Mouse (Mus musculus) left cerebral cortex, postnatal 36 days (tissue): ENCODE results near the gene Epgn. TPM values are rescaled to one million over a fixed set of nuclear protein-coding genes. Genes with fewer than 3 reads are reported as not detected.

Experiments used
- DNase-seq, 2 experiments: peaks; one replicate each; pipeline ENCODE4 v3.0.0; 2021 to 2022; ENCODE audit warnings: low spot score in 2 of 2, mixed read lengths in 1 of 2
- intact Hi-C: fragments of 180-260 bp; cut with DNase I; formaldehyde crosslinking; loops from one replicate; pipeline ENCODE4 v1.15.1; 2025
- total RNA-seq, 2 experiments: library from RNA; stranded (reverse); gene quantifications; 2 replicates each; pipeline ENCODE4 v1.2.3; 2021

Epgn gene
- under 1 TPM in 1 of 2 experiments, not detected in 1; 0.23 TPM for total RNA-seq

DNA sequence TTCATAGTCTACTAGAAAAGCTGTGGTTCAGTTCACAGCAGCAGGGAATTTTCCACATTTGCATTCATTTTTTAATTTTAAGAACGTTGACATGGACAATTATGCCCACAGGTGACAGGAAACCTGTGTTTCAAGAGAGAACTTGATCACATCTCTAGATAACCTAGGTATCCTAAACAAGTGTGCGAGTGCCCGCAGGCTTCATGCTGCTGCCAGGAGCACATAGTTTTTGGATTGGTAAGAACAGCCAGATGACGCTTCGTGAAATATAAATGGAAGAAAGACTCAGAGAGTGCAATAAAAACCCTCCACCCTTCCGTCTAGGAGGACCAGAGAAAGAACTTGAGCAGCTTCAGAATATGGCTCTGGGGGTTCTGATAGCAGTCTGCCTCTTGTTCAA, at the start of gene Epgn:
Gene Epgn, plus strand, starts transcription at position 301 of the 400 bp plus-strand sequence.
- intact Hi-C loops: no loop called here
- no peak for DNase-seq

GRCm38 (mm10) chr5:90980297-90980696, 47.0 kb upstream of the Epgn start:
- DNase-seq: peak; percentile 9 to 11
- intact Hi-C loops: no loop called here

DNA sequence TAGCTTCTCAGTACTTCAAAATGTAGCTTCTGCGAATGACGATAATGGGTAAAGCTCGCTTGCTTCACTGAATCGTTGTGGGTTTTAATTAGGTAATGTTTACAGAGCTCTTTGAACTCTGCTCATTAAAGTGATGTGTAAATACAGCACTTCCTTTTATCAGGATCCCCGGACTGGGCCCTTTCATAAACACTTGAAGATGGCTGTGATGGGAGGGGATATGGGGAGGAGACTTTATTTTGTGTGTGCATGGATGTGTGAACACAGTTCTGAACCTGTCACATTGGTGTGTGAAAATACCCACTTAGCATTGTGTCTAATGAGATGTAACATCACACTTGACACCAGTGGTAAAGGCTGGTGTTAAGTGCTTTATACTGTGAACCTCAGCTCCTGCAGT, 39.7 kb upstream of the Epgn start:
- DNase-seq: no peak
- intact Hi-C loops: no loop called here

GRCm38 (mm10) chr5:90988149-90988548, 39.1 kb upstream of the Epgn start:
- intact Hi-C loops: no loop called here
- no peak for DNase-seq

GRCm38 (mm10) chr5:90988592-90988991, 38.7 kb upstream of the Epgn start:
- intact Hi-C loops: no loop called here
- no peak for DNase-seq

DNA sequence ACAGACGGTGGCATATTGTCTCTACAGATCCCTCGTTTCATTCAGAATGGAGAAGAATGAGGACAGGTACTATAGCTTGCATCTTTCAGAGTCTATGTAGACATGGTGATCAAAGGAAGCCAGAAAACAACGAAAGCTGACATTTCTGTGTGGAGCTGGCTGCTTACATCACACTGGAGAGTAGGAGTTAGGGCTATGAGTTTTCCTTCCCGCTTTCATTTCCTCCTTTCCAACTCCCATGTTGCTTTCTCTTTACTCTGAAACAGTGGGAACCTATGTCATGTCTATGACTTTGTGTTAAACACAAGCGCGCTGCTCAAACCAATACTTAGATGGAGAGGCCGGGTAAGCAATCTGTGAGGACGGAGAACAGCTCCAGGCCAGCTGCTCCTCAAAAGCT, 27.3 kb upstream of the Epgn start:
- intact Hi-C loops: no loop called here

DNA sequence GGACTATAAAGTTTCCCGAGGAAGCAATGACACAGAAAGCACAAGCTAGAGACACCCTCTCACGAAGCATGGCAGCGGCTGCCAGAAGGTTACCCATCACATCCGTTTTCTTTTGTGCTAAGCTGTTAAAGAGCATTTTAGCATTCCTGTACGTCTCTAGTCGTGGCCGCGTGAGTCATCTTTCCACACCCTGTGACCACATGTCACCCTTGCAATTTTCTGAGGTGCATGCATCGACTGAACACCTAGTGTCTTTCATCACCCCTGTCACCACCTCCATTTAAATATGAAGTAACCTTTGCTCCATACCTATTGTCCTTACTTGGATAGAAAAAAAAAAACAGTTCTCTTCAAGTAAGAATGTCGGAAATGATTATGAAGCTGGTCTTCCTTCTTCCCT, 12.0 kb upstream of the Epgn start:
- intact Hi-C loops: no loop called here
- no peak for DNase-seq

More for the DNA sequence above, 27.3 kb upstream of the Epgn start:
- DNase-seq: no peak

GRCm38 (mm10) chr5:91023114-91023513, 4.2 kb upstream of the Epgn start:
- DNase-seq: no peak
- intact Hi-C loops: no loop called here

GRCm38 (mm10) chr5:91027840-91028239, 576 bp downstream of the Epgn start:
- intact Hi-C loops: no loop called here
- no peak for DNase-seq

GRCm38 (mm10) chr5:91030629-91031028, 3.4 kb downstream of the Epgn start:
- intact Hi-C loops: no loop called here

DNA sequence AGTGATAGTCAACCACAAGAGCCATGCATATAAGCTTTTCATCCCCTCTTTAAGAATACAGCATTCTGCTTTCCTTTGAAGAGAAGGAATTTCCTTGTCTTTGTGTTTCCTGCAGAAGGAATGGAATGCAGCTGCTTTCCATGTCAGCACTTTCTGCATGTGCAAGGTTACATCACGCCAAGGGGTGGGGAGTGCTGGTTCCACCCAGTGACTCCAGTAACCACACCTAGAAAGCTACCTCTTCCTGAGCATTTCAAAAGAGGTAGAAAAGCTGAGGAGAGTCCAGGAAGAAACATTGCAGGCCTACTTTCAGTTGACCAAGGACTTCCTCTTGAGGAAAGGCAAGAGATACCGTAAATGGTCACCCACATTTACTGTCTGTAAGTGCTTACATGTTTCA, 8.1 kb downstream of the Epgn start:
- intact Hi-C loops: no loop called here
- no peak for DNase-seq

More at GRCm38 (mm10) chr5:91030629-91031028, 3.4 kb downstream of the Epgn start:
- DNase-seq: no peak

- intact Hi-C loops: no loop called here
- DNase-seq: no peak
Measured at GRCm38 (mm10) chr5:91036628-91037027, 9.4 kb downstream of the Epgn start.

DNA sequence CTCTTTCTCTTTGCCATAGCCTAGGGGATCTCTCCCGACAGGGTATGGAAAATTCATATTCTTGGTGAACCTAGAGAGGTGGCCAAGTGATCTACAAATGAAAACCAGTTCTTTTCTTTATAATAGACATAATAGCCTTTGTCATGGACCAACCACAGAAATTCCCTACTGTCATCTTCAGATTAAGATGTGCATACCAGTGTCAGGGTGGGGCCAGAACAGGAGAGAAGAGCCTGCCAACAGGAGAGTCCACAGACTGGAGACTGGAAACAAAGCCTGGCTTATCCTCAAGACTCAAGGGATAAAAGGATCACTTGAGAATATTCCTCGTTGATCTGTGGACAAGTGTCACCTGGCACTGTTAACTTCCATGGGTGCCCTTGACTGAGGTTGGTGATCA, 10.5 kb downstream of the Epgn start:
- no peak for DNase-seq
- intact Hi-C loops: no loop called here

DNA sequence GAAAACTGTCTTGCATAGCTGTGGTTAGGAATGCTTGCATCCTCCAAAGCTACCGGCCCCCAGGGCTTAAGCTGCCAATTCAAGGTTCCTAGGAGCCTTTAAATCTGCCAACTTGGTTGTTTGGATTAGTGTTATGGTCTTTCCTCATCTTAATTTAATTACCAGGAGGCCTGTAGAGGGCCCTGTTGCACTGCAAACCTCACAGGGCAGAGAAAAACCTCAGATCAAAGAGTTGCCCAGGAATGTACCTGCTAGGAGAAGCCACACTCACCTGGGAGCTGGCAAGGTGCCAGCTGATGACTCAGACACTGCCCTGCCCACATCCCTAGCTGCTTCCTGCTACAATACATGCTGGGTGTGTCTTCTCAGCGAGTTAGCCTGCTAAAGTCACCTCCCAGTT, 11.3 kb downstream of the Epgn start:
- intact Hi-C loops: no loop called here
- DNase-seq: peak; percentile 3

DNA sequence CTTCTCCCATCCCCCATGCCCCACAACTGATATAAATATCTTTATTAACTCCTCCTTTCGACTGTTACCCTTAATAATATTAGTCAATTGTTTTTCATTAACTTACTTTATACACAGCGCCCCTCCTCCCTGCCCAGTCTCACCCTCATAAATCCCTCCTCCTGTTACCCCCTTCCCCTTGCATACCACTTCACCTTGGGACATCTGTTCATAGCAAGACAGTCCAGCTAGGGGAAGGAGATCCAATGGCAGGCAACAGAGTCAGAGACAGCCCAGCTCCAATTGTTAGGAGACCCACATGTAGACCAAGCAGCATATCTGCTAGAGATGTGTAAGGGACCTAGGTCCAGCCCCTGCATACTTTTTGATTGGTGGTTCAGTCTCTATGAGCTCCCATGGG, 11.7 kb downstream of the Epgn start:
- no peak for DNase-seq
- intact Hi-C loops: no loop called here

DNA sequence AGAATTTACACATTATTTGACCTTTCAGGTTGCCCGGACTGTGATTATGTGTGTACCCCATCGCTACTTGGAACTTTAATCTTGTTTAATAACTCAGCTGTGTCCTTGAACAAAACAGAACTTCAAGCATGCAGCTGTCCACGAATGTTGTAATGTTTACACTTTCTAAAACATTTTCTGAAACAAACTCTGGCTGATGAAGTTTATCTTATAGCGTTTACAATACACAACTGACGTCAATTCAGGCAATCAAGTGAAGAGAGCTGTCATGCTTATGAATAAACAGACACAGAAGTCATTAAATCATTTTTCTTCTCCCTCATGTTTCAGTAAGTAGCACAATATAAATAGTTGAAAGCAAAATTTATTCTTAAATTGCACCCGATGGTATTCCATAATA, 20.7 kb downstream of the Epgn start:
- intact Hi-C loops: no loop called here
- DNase-seq: no peak

GRCm38 (mm10) chr5:91048397-91048796, 21.1 kb downstream of the Epgn start:
- no peak for DNase-seq
- intact Hi-C loops: no loop called here

DNA sequence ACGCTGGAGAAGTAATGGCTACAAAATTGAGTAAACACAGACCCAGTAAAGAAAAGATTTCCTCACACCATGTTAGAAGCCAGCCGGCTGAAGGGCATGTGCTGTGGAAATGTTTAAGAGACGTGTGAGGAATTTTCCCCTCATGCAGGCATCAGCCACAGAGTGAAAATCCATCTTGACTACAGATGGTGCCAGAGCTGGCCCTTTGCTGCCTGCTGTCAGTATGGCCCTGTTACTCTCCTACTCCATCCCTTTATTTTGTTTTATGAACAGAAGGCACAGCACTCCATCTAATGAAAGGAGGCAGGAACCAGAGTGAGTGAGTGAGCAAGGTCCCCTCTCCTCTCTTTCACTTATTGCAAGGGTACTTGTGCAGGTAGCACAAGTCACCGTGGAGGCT, 45.1 kb downstream of the Epgn start:
- intact Hi-C loops: no loop called here
- no peak for DNase-seq

DNA sequence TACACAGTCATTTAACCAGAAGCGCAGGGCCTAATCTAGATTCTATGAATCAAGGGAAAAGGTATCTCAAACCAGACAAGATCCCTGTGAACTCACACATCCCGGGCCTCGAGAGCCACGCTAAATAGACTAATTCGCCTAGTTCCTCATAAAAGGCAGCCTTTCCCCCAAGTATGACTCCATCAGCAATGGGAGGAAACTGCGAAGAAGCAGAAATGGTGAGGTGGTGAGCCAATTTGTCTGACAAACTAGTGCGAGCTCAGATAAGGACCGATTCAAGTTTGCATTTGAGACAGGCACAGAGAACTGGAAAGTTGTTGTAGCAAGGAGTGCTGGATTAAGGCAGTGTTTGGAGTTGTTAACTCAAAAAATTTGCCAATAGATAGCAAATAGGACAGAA, 46.4 kb downstream of the Epgn start:
- intact Hi-C loops: no loop called here

DNA sequence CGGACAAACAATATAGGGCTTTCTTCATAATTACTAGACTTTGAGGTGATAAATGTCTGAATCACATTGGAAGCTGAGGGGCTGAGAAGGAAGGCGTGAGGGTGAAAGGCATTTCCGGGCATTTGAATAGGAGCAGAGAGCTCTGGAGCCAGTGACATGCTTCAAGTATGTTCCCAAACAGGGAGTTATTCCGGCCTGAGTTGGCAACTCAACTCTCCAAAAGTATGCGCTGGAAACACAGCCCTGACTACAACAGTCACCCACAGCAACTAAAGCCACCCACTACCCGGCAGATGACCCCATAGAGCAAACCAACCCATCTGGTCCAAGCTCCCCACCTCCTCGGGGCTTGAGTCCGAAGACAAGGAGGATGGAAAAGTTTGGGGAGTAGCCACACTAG, 46.8 kb downstream of the Epgn start:
- intact Hi-C loops: no loop called here
- no peak for DNase-seq

More for the DNA sequence above, 46.4 kb downstream of the Epgn start:
- no peak for DNase-seq

- intact Hi-C loops: no loop called here
- no peak for DNase-seq
Measured at GRCm38 (mm10) chr5:91074450-91074950, 47.2 kb downstream of the Epgn start, which contains the start of gene Ereg. Gene Ereg, plus strand, starts transcription at chr5:91074622.

GRCm38 (mm10) chr5:91075021-91075420, 47.8 kb downstream of the Epgn start:
- intact Hi-C loops: no loop called here
- no peak for DNase-seq
